Mouse (Mus musculus) kidney, adult 2 months (tissue): Measurements from ENCODE around the gene Hykk.

Experiments
- CTCF ChIP-seq: fragments of 200-500 bp; conservative IDR thresholded peaks from 2 replicates; pipeline ENCODE4 v1.5.1; 2011; ENCODE audit warnings: low read depth, mild to moderate bottlenecking, control low read depth, low read length, moderate library complexity, mixed read lengths; ENCODE audit not compliant: insufficient read depth, insufficient read length
- POLR2A ChIP-seq: fragments of 200-500 bp; IDR thresholded peaks from one replicate; pipeline ENCODE4 v1.6.1; 2011; ENCODE audit warnings: low read depth, low read length, control low read depth

GRCm38 (mm10) chr9:54897097-54897496 lies 20.0 kb upstream of the Hykk start:
- no peak for TF ChIP-seq POLR2A
- TF ChIP-seq CTCF, result peak; percentile 50
